Mouse (Mus musculus): Measurements from ENCODE around the gene P4ha2. TPM values are rescaled to one million over a fixed set of nuclear protein-coding genes. Genes with fewer than 3 reads are reported as not detected.

Gene P4ha2
- polyA plus RNA-seq, 1 experiment from 2014 or later, result 8.3 TPM

GRCm38 (mm10) chr11:54119740-54120360, 20.0 kb downstream of the P4ha2 start:
- no peak for TF ChIP-seq CTCF (IDR thresholded peaks at IDR 0.05; ENCODE audit: low read depth)
- Histone ChIP-seq H3K4me2 (replicated peaks; ENCODE audit: low read depth) (no peak overlapping the region), H3K36me3 (ENCODE audit: control insufficient read depth, insufficient read depth) (0 out of 2 replicates have a peak, but pooled peaks cover 3% of the 10 kb centered on the region), H3K4me1 (replicated peaks; ENCODE audit: control insufficient read depth, insufficient read depth, low read length) (no peaks in the 10 kb centered on the region), H3K27ac (ENCODE audit: low read depth, low read length) (no peak overlapping the region), H3K9me3 (ENCODE audit: control insufficient read depth) (no peaks in the 10 kb centered on the region), H3K27me3 (replicated peaks; ENCODE audit: control insufficient read depth, insufficient read depth, low read length) (no peaks in the 10 kb centered on the region), H3K9ac (ENCODE audit: low read depth, low read length) (no peak overlapping the region), H3K4me3 (ENCODE audit: low read depth, low read length) (no peak overlapping the region)
- ATAC-seq, result no peak
- WGBS, result 89% methylated on average over 13 of the region's 13 CpGs

GRCm38 (mm10) chr11:54122416-54123264, 22.7 kb downstream of the P4ha2 start:
- no peak overlapping the region for H3K4me3 ChIP-seq (ENCODE audit: low read depth, low read length)
- ATAC-seq, result no peak
- H3K27me3 ChIP-seq (replicated peaks; ENCODE audit: control insufficient read depth, insufficient read depth, low read length), result no peaks in the 10 kb centered on the region
- no peaks in the 10 kb centered on the region for H3K4me1 ChIP-seq (replicated peaks; ENCODE audit: control insufficient read depth, insufficient read depth, low read length)
- H3K9ac ChIP-seq (ENCODE audit: low read depth, low read length), result no peak overlapping the region
- H3K4me2 ChIP-seq (replicated peaks; ENCODE audit: low read depth), result no peak overlapping the region
- H3K36me3 ChIP-seq (ENCODE audit: control insufficient read depth, insufficient read depth), result 0 out of 2 replicates have a peak, but pooled peaks cover 6% of the 10 kb centered on the region
- WGBS, result 59% methylated on average over 14 of the region's 14 CpGs
- no peaks in the 10 kb centered on the region for H3K9me3 ChIP-seq (ENCODE audit: control insufficient read depth)
- peak; percentile 79 for TF ChIP-seq CTCF (IDR thresholded peaks at IDR 0.05; ENCODE audit: low read depth)
- H3K27ac ChIP-seq (ENCODE audit: low read depth, low read length), result no peak overlapping the region

- Histone ChIP-seq H3K36me3 (ENCODE audit: control insufficient read depth, insufficient read depth) (0 out of 2 replicates have a peak, but pooled peaks cover 6% of the 10 kb centered on the region), H3K27ac (ENCODE audit: low read depth, low read length) (no peak overlapping the region), H3K4me3 (ENCODE audit: low read depth, low read length) (no peak overlapping the region), H3K9ac (ENCODE audit: low read depth, low read length) (no peak overlapping the region), H3K4me1 (replicated peaks; ENCODE audit: control insufficient read depth, insufficient read depth, low read length) (no peaks in the 10 kb centered on the region), H3K9me3 (ENCODE audit: control insufficient read depth) (no peaks in the 10 kb centered on the region), H3K27me3 (replicated peaks; ENCODE audit: control insufficient read depth, insufficient read depth, low read length) (no peaks in the 10 kb centered on the region), H3K4me2 (replicated peaks; ENCODE audit: low read depth) (no peak overlapping the region)
- 87% methylated on average over 18 of the region's 18 CpGs for WGBS
- ATAC-seq, result no peak
- no peak for TF ChIP-seq CTCF (IDR thresholded peaks at IDR 0.05; ENCODE audit: low read depth)
Observed at GRCm38 (mm10) chr11:54125982-54126648, 26.2 kb downstream of the P4ha2 start.

GRCm38 (mm10) chr11:54126654-54127374, 26.9 kb downstream of the P4ha2 start:
- no peak overlapping the region for H3K4me3 ChIP-seq (ENCODE audit: low read depth, low read length)
- H3K36me3 ChIP-seq (ENCODE audit: control insufficient read depth, insufficient read depth), result 0 out of 2 replicates have a peak, but pooled peaks cover 6% of the 10 kb centered on the region
- H3K4me2 ChIP-seq (replicated peaks; ENCODE audit: low read depth), result 0 out of 2 replicates have a peak overlapping the region, but pooled peaks have one; percentile 4
- 41% methylated on average over 15 of the region's 15 CpGs for WGBS
- no peak for ATAC-seq
- no peak overlapping the region for H3K27ac ChIP-seq (ENCODE audit: low read depth, low read length)
- no peak overlapping the region for H3K9ac ChIP-seq (ENCODE audit: low read depth, low read length)
- H3K27me3 ChIP-seq (replicated peaks; ENCODE audit: control insufficient read depth, insufficient read depth, low read length), result no peaks in the 10 kb centered on the region
- no peaks in the 10 kb centered on the region for H3K9me3 ChIP-seq (ENCODE audit: control insufficient read depth)
- no peak for TF ChIP-seq CTCF (IDR thresholded peaks at IDR 0.05; ENCODE audit: low read depth)
- no peaks in the 10 kb centered on the region for H3K4me1 ChIP-seq (replicated peaks; ENCODE audit: control insufficient read depth, insufficient read depth, low read length)

- 63% methylated on average over 2 of the region's 2 CpGs for WGBS
- Histone ChIP-seq H3K4me3 (ENCODE audit: low read depth, low read length) (no peak overlapping the region), H3K27ac (ENCODE audit: low read depth, low read length) (no peak overlapping the region), H3K27me3 (replicated peaks; ENCODE audit: control insufficient read depth, insufficient read depth, low read length) (no peaks in the 10 kb centered on the region), H3K4me1 (replicated peaks; ENCODE audit: control insufficient read depth, insufficient read depth, low read length) (no peaks in the 10 kb centered on the region), H3K9ac (ENCODE audit: low read depth, low read length) (no peak overlapping the region), H3K4me2 (replicated peaks; ENCODE audit: low read depth) (no peak overlapping the region), H3K9me3 (ENCODE audit: control insufficient read depth) (no peaks in the 10 kb centered on the region), H3K36me3 (ENCODE audit: control insufficient read depth, insufficient read depth) (0 out of 2 replicates have a peak, but pooled peaks cover 6% of the 10 kb centered on the region)
- no peak for ATAC-seq
- TF ChIP-seq CTCF (IDR thresholded peaks at IDR 0.05; ENCODE audit: low read depth), result no peak
Observed at GRCm38 (mm10) chr11:54127397-54127796, 27.5 kb downstream of the P4ha2 start.

All from intestine, postnatal 0 days (tissue).